Mouse (Mus musculus) ovary, postnatal 14 days (tissue): ENCODE measurements at regions not wholly inside any gene's neighbourhood (a gene's known extent, or its start where the extent isn't known, plus 50 kb on each side); places are given as distances from the start of the nearest gene placed in this dataset.

ENCODE experiments used
- DNase-seq: peaks from one replicate; pipeline ENCODE4 v3.0.0; 2022; ENCODE audit warnings: low spot score

- no peak for DNase-seq
These were observed 129.4 kb upstream of the Rcn1 start for GRCm38 (mm10) chr2:105528535-105528934.

DNA sequence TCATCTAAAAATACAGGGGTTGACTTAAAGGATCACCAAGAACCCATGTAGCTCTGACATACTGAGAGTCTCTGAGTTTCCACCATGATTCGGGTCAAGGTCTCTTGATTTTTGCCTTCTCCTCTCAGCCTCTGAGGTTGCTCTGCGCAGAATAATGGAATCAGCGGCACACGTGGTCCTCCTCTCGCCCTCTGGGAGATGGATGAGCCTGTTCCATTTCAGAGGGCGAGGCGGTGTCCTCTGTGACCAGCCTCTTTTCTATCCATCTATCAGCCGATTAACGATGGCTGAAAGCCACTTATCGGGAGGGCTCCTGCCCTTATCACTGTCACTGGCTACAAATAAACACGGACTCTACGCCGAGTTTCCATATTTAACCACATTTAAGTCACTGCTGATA lies 124.6 kb upstream of the Pax6 start:
- no peak for DNase-seq

DNA sequence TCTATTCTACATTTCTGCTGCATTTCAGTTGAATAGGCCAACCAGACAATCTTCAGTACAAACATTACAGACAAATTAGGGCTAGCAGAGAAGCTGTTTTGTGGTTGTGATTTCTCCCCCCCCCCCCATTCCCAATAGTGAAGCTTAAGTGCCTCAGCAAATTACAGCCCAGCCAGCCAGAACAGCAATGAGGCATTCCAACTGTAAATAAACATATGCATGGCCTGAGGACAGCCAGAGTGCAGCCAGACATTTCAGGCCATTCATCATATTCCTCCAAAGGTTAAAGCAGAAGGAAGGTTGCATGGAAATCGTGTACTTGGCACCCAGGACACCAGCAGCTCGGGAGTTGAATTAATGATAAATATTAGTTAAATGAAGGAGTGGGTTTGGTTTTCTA lies 116.6 kb upstream of the Pax6 start:
- no peak for DNase-seq

- DNase-seq: no peak
These were observed 81.9 kb upstream of the Pax6 start for GRCm38 (mm10) chr2:105586782-105587181.

GRCm38 (mm10) chr2:105594131-105594530 lies 74.6 kb upstream of the Pax6 start:
- no peak for DNase-seq

- no peak for DNase-seq
These were observed 64.1 kb upstream of the Pax6 start for GRCm38 (mm10) chr2:105604553-105605116.

DNA sequence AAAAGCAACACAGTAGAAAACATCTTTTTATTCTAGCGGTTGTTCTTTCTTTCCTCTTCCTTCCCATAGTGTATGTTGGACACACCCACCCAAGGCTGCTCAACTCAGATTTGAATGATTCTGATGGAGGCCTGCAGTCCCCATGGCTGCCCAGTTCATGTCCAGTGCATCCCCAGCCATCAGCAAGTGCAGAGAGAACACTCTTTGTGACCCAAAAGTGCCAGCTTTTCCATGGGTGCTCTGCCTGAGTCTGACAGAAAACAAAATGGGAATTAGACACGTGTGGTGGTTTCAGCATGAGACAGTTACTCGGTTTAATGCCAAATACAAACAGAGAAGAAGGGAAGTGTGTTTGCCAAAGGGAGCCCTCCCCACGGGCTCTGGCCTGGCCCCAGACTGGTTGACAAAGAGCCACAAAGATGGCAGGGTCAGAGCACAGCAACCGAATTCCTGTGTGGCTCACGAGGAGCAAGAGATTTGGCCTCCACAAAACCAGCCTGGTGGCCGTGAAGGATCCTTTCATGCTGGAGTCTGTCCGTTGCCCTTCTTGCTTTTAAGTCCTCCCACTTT lies 60.6 kb upstream of the Pax6 start:
- no peak for DNase-seq

DNA sequence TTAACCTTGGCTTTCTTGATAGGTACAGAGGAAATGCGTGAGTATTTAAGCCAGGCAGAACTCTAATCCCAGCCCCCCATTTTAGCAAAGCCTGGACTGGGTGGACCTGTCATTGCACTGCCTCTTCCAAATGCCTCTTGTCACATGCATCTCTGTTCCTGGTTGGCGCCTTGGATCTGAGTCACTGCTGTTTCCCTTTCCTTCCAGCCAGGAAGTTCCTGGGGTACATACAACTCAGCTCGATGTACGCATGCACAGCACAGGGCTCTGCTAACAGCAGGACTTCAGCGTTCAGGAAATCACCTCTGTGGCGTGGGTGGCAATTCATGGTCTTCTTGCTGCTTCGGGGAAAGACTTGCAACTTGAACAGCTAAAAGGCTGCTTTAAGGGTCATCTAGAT lies 59.9 kb upstream of the Pax6 start:
- DNase-seq: no peak

- DNase-seq: no peak
These were observed 57.7 kb upstream of the Pax6 start for GRCm38 (mm10) chr2:105611014-105611413.

DNA sequence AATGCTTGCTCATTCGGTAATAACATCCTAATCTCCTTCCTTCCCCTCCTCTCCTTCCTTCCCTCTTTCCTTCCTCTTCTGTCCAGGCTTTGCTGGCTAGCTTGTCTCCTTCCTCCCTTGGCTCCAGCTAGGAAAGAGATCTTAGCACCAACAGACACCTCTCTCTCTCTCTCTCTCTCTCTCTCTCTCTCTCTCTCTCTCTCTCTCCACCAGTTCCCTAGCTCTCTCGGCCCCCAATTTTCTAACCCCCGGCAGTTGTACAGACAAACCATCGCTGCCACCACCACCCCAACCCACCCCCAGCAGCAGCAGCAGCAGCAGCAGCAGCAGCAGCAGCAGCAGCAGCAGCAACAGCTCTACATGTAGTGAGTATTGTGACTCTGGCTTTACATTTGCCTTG lies 57.0 kb upstream of the Pax6 start:
- DNase-seq: no peak

DNA sequence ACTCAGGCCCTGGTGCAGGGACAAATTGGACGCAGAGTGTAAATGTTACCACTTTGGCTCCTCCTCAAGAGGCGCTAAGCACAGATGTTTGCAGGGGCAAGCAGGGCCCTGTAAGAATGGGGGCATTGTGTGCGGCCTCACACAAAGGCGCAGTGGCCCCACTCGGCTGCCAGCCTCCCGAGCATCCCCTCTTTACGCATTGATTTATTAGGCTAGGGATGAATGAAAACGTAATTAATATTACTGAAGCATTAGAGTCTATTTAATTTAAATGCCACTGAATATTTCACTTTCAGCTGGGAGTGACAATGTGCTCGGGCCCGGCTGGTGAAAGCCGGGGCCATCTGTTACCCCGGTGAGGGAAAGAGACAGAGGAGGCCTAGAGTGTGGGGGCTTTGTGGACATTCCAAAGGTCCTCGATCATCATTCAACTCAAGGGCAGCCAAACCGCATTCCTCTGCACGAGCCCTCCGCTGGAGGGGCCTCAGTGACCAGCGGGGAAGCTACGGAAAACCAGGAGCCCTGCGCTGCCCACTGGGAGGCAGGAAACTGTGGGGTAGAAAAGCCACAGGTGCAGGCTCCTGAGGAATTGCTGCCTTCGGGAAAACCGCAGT lies 56.5 kb upstream of the Pax6 start:
- no peak for DNase-seq

DNA sequence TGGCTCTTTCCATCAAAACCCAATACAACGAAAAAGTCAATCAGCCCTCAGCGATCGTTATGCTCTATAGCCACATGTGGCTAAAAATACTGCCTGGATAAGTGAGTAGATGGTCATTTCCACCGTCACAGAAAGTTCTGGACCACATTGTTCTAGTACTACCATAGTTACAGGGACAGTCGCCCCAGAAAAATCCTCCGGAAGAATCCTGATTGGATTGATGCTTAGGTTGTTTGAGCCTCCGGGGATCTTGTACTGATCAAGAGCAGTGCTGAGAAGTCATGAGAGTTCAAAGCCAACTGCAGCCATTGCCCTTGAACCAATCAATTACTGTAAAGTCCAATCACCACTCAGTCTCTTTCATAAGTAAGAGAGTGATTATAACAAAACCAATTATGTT lies 56.0 kb upstream of the Pax6 start:
- no peak for DNase-seq

GRCm38 (mm10) chr2:105613243-105613642 lies 55.5 kb upstream of the Pax6 start:
- no peak for DNase-seq

DNA sequence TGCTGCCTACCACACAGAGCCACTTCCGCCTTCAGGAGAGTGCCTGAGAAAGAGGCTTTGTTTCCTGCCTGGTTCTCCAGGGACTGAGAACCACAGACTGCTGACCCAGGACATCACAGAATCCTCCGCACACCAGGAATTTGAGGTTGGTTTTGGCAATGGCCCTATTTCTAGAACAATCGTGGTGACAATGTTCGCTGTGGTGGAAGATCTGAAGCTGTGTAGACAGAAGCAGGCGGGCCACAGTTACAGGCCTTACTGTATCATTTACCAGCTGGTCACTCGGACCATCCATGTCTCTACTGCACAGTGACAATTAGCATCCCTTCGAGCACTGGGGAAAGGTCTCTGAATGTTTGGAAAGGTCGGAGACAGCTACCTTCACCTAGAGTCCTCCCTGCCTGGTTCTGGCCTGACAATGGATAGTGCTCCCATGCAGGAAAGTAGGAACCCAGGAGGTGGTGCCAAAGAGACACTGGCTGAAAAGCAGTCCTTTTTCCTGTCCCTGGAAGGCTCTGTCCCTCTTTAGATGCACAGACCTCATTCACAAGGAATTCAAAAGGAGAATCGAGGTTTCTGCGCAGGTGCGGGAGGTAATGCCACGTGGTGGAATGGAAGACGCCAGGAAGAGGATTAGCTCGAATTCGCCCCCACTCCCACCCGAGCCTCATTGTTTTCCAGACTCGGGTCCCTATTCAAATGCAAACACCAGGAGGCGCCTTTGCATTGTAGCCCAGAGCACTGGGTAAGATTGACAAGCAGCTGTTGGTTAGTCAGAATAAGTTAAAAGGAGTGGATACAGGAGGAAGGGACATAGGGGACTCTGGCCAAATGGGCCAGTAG lies 52.6 kb upstream of the Pax6 start:
- DNase-seq: no peak
